Comparison of ENCODE assay signal across 14 mouse cellular contexts in the genomic region with DNA sequence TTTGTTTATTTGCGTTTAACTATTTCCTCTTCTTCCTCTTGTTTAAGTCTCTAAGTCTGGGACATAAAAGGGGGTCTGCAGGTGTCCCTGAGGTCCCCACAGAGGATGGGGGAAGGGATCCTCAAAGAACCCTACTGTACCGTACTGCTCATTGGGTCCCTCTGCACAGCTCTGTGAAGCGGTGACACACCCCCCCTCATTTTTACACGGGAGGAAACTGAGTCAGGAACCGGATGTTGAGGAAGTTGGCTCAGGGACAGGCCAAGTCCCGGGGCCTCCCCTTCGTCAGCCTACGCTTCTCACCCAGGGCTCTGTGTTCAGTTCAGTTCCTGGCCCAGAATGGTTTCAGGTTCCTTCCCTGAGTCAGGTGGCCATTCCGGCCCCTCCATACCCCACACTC. TPM values are rescaled to one million over a fixed set of nuclear protein-coding genes. Genes with fewer than 3 reads are reported as not detected.
A peak's percentile ranks its signal among the peaks of the same experiment; 100 is the strongest.
DNase-seq lines count a peak whose midpoint lies in the region; ATAC-seq and TF ChIP-seq lines count a peak whose summit lies in the region.
"Had no signal": no experiment of that assay in that cellular context is flagged by ENCODE, and none has a peak within 500 bp of the region (broad histone marks: within the 10 kb centered on the region; RNA-seq: fewer than 3 reads in every experiment).

No protein-coding gene starts in this region.

- TF ChIP-seq CTCF in gastrocnemius, adult 2 months (IDR thresholded peaks at IDR 0.05): no peak
- no peak for TF ChIP-seq CTCF in layer of hippocampus, adult 2 months (conservative IDR thresholded peaks at IDR 0.05)
- no peak for TF ChIP-seq CTCF in left cerebral cortex, adult 2 months (IDR thresholded peaks at IDR 0.05)

- WGBS in intestine, embryonic 15.5 days: 72% methylated on average over 9 of the region's 9 CpGs

- H3K4me3 ChIP-seq in gastrocnemius, adult 2 months: peak overlapping the region; percentile 8
- no peak overlapping the region for H3K4me3 ChIP-seq in layer of hippocampus, adult 2 months
- no peak overlapping the region for H3K4me3 ChIP-seq in intestine, embryonic 15.5 days (replicated peaks)
- H3K4me3 ChIP-seq in left cerebral cortex, adult 2 months: no peak overlapping the region
- H3K4me3 ChIP-seq: embryonic facial prominence, embryonic 15.5 days; myocyte had no signal

- H3K4me1 ChIP-seq in intestine, embryonic 15.5 days (replicated peaks): peaks cover 10% of the 10 kb centered on the region; the same call in 1 of the 2 replicates

- no peak overlapping the region for H3K4me2 ChIP-seq in intestine, embryonic 15.5 days (replicated peaks)
- H3K4me2 ChIP-seq: embryonic facial prominence, embryonic 15.5 days had no signal

- H3K27ac ChIP-seq in gastrocnemius, adult 2 months: peak overlapping the region; percentile 88
- peak overlapping the region; percentile 51 for H3K27ac ChIP-seq in layer of hippocampus, adult 2 months
- peak overlapping the region; percentile 34; the same call in 1 of the 2 replicates for H3K27ac ChIP-seq in intestine, embryonic 15.5 days
- no peak overlapping the region; the same call in 1 of the 2 replicates for H3K27ac ChIP-seq in left cerebral cortex, adult 2 months
- H3K27ac ChIP-seq: embryonic facial prominence, embryonic 15.5 days had no signal

- intact Hi-C loops in gastrocnemius, adult 2 months (cut with DNase I): loop anchor here (5.0 kb wide), 1 partner anchor 39 kb away; a partner anchor contains a TSS
- intact Hi-C loops in left cerebral cortex, adult 2 months (cut with DNase I): no loop called here

- H3K36me3 ChIP-seq in intestine, embryonic 15.5 days: no peaks in the 10 kb centered on the region
- H3K36me3 ChIP-seq: embryonic facial prominence, embryonic 15.5 days; G1E had no signal

- no peaks in the 10 kb centered on the region for H3K9me3 ChIP-seq in intestine, embryonic 15.5 days
- H3K9me3 ChIP-seq: embryonic facial prominence, embryonic 15.5 days; G1E had no signal

- no peaks in the 10 kb centered on the region for H3K27me3 ChIP-seq in intestine, embryonic 15.5 days (replicated peaks)
- H3K27me3 ChIP-seq: embryonic facial prominence, embryonic 15.5 days had no signal

- DNase-seq in gastrocnemius, adult 2 months: no peak
- no peak for DNase-seq in gastrocnemius, postnatal 4 days (ENCODE audit: low spot score in 2 of 2)
- no peak for DNase-seq in layer of hippocampus, adult 2 months (ENCODE audit: low spot score in 2 of 2)
- no peak for DNase-seq in layer of hippocampus, adult 8-10 months (ENCODE audit: low spot score in 2 of 2)
- peak; percentile 44 to 51 for DNase-seq in thymus, postnatal 10 days (ENCODE audit: low spot score in 2 of 2)
- DNase-seq in spleen, postnatal 36 days (ENCODE audit: low spot score in 2 of 2): no peak
- DNase-seq in left cerebral cortex, adult 2 months (ENCODE audit: extremely low spot score in 1 of 2, low spot score in 2 of 2): no peak
- DNase-seq: cerebellum, adult 9-11 months; kidney, adult 18-20 months; right cerebral cortex, postnatal 4 days had no signal

- no peak for ATAC-seq in intestine, embryonic 15.5 days

- H3K9ac ChIP-seq in intestine, embryonic 15.5 days: no peak overlapping the region
- H3K9ac ChIP-seq: embryonic facial prominence, embryonic 15.5 days had no signal

RNA-seq across cellular contexts. Expression of a gene that starts 37.0 kb away (rescaled TPM):
- total RNA-seq in gastrocnemius, adult 2 months (2021): 10 to 100 TPM; 14.3 to 17.3 TPM
- total RNA-seq in gastrocnemius, postnatal 4 days (2021): 10 to 100 TPM; 51.5 to 52.8 TPM
- total RNA-seq in layer of hippocampus, adult 2 months (2021): 10 to 100 TPM; 27.4 to 29.3 TPM
- 10 to 100 TPM; 30.3 to 38.4 (median 34.6) TPM for total RNA-seq in layer of hippocampus, adult 8-10 months (2022)
- 7.2 and 8.3 TPM in 2 replicates for polyA plus RNA-seq in intestine, embryonic 15.5 days (2015; fragmentation: Nextera tagmentation; extraction: Ambion mirVana)
- total RNA-seq in left cerebral cortex, adult 2 months (2021): 10 to 100 TPM; 32.7 to 41.7 TPM
- polyA plus RNA-seq: G1E had no signal

RNA-seq across cellular contexts. Expression of a gene that starts 39.4 kb away (rescaled TPM):
- 10 to 100 TPM; 46.1 to 46.4 TPM for total RNA-seq in gastrocnemius, adult 2 months (2021)
- 1 to 10 TPM; 8.7 to 8.8 TPM for total RNA-seq in gastrocnemius, postnatal 4 days (2021)
- total RNA-seq in layer of hippocampus, adult 2 months (2021): 100 to 1,000 TPM; 356 to 380 TPM
- total RNA-seq in layer of hippocampus, adult 8-10 months (2022): 100 to 1,000 TPM; 383 to 406 (median 399) TPM
- polyA plus RNA-seq in intestine, embryonic 15.5 days (2015; fragmentation: Nextera tagmentation; extraction: Ambion mirVana): 18.2 and 18.7 TPM in 2 replicates
- 100 to 1,000 TPM; 429 to 434 TPM for total RNA-seq in left cerebral cortex, adult 2 months (2021)

RNA-seq across cellular contexts. Expression of a gene that starts 39.9 kb away (rescaled TPM):
- 10 to 100 TPM; 38.6 to 51.4 TPM for total RNA-seq in gastrocnemius, adult 2 months (2021)
- total RNA-seq in gastrocnemius, postnatal 4 days (2021): 100 to 1,000 TPM; 475 to 533 TPM
- total RNA-seq in layer of hippocampus, adult 2 months (2021): 100 to 1,000 TPM; 558 to 583 TPM
- total RNA-seq in layer of hippocampus, adult 8-10 months (2022): 100 to 1,000 TPM; 431 to 611 (median 527) TPM
- polyA plus RNA-seq in intestine, embryonic 15.5 days (2015; fragmentation: Nextera tagmentation; extraction: Ambion mirVana): 1,109 and 1,134 TPM in 2 replicates
- total RNA-seq in left cerebral cortex, adult 2 months (2021): 100 to 1,000 TPM; 439 to 468 TPM

Comparison
In these comparisons a context has a peak if more than half of its experiments do, and no peak if none do; other contexts are left out.
1. RNA of a gene that starts 39.9 kb away (total RNA-seq): 431 to 611 TPM in layer of hippocampus, adult 8-10 months, 558 to 583 TPM in layer of hippocampus, adult 2 months, 475 to 533 TPM in gastrocnemius, postnatal 4 days and 439 to 468 TPM in left cerebral cortex, adult 2 months; 38.6 to 51.4 TPM in gastrocnemius, adult 2 months; every median in the first group is over 4 times any median in the second.
2. DNase-seq: peak in thymus, postnatal 10 days (2 of 2); none in gastrocnemius, adult 2 months (single experiment), gastrocnemius, postnatal 4 days (0 of 2), layer of hippocampus, adult 2 months (0 of 2), layer of hippocampus, adult 8-10 months (0 of 2), spleen, postnatal 36 days (0 of 2) and left cerebral cortex, adult 2 months (0 of 2).
3. RNA of a gene that starts 39.4 kb away (total RNA-seq): 429 to 434 TPM in left cerebral cortex, adult 2 months, 383 to 406 TPM in layer of hippocampus, adult 8-10 months and 356 to 380 TPM in layer of hippocampus, adult 2 months; 46.1 to 46.4 TPM in gastrocnemius, adult 2 months and 8.7 to 8.8 TPM in gastrocnemius, postnatal 4 days; every median in the first group is over 4 times any median in the second.